Comparison of ENCODE assay signal across 23 mouse cellular contexts in the genomic region with DNA sequence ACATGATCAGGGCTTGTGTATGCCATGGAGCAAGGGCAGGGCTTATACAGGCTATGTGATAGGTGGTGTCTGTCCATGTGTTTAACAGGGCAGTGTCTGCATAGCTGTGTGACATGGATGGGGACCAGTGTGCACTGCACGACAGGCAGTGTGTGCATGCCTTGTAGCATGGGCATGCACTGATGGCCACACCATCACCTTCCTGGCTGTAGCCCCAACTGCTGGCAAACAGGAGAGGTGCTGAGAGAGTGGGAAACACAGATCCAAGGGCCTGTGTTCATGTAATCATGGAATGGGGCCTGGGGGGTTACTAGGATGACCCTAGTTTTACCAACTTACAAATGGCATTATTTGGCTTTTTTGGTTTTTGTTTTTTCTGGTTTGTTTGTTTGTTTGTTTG. TPM values are rescaled to one million over a fixed set of nuclear protein-coding genes. Genes with fewer than 3 reads are reported as not detected.
DNase-seq lines count a peak whose midpoint lies in the region; TF ChIP-seq lines count a peak whose summit lies in the region.
"Had no signal": no experiment of that assay in that cellular context is flagged by ENCODE, and none has a peak within 500 bp of the region (broad histone marks: within the 10 kb centered on the region; RNA-seq: fewer than 3 reads in every experiment).

No protein-coding gene starts in this region.

- no peak overlapping the region for H3K27ac ChIP-seq in left cerebral cortex, adult 2 months
- H3K27ac ChIP-seq: forebrain, embryonic 13.5 days; hindbrain, embryonic 14.5 days; liver, embryonic 14.5 days; midbrain, embryonic 12.5 days; neural tube, embryonic 12.5 days; stomach, postnatal 0 days had no signal

- H3K4me3 ChIP-seq in left cerebral cortex, adult 2 months, result no peak overlapping the region
- H3K4me3 ChIP-seq: forebrain, embryonic 13.5 days; heart, embryonic 12.5 days; midbrain, embryonic 12.5 days; myocyte; neural tube, embryonic 12.5 days had no signal

- intact Hi-C loops in left cerebral cortex, adult 2 months (cut with DNase I), result no loop called here
- intact Hi-C loops in left cerebral cortex, postnatal 10 days (cut with DNase I), result no loop called here

- DNase-seq in cerebellum, adult 18-20 months, result peak; percentile 46 to 60
- no peak for DNase-seq in cerebellum, postnatal 4 days (ENCODE audit: low spot score in 2 of 2)
- DNase-seq in cerebellum, postnatal 25 days, result peak; percentile 46 to 67
- DNase-seq in cerebellum, adult 9-10 months, result no peak
- no peak for DNase-seq in left cerebral cortex, adult 2 months (ENCODE audit: extremely low spot score in 1 of 2, low spot score in 2 of 2)
- no peak for DNase-seq in left cerebral cortex, adult 18-20 months (ENCODE audit: low spot score in 2 of 2)
- peak; percentile 29 to 31 for DNase-seq in B cell, adult 2 months
- DNase-seq in left cerebral cortex, postnatal 10 days (ENCODE audit: extremely low spot score in 1 of 2, low spot score in 2 of 2), result no peak
- DNase-seq: gastrocnemius, postnatal 36 days; heart, adult 18-20 months; kidney, adult 9 months; kidney, postnatal 10 days; liver; lung, adult 2 months; right cerebral cortex, postnatal 4 days had no signal

- TF ChIP-seq CTCF in left cerebral cortex, adult 2 months (IDR thresholded peaks at IDR 0.05), result peak; percentile 38

RNA-seq across cellular contexts. Expression of a gene that starts 11.7 kb away (rescaled TPM):
- 10 to 100 TPM; 56.5 to 58.2 TPM for total RNA-seq in left cerebral cortex, adult 2 months (2021)
- 10 to 100 TPM; 53.7 to 57.3 TPM for total RNA-seq in left cerebral cortex, adult 18-20 months (2021)
- total RNA-seq in left cerebral cortex, postnatal 10 days (2021), result 10 to 100 TPM; 39.7 to 40.3 TPM

RNA-seq across cellular contexts. Expression of a gene that starts 11.8 kb away (rescaled TPM):
- 10 to 100 TPM; 25.8 to 26.8 TPM for total RNA-seq in left cerebral cortex, adult 2 months (2021)
- 10 to 100 TPM; 24.2 to 27.5 TPM for total RNA-seq in left cerebral cortex, adult 18-20 months (2021)
- total RNA-seq in left cerebral cortex, postnatal 10 days (2021), result 10 to 100 TPM; 35.6 to 36.4 TPM

RNA-seq across cellular contexts. Expression of a gene that starts 12.0 kb away (rescaled TPM):
- 100 to 1,000 TPM; 177 to 178 TPM for total RNA-seq in left cerebral cortex, adult 2 months (2021)
- 100 to 1,000 TPM; 182 to 189 TPM for total RNA-seq in left cerebral cortex, adult 18-20 months (2021)
- total RNA-seq in left cerebral cortex, postnatal 10 days (2021), result 100 to 1,000 TPM; 144 to 145 TPM

RNA-seq across cellular contexts. Expression of a gene that starts 39.8 kb away (rescaled TPM):
- 100 to 1,000 TPM; 120 to 138 TPM for total RNA-seq in left cerebral cortex, adult 2 months (2021)
- 100 to 1,000 TPM; 108 to 120 TPM for total RNA-seq in left cerebral cortex, adult 18-20 months (2021)
- 100 to 1,000 TPM in 1 of 2 experiments, 10 to 100 TPM in 1; 95.4 to 108 TPM for total RNA-seq in left cerebral cortex, postnatal 10 days (2021)

RNA-seq across cellular contexts. Expression of a gene that starts 44.7 kb away (rescaled TPM):
- 100 to 1,000 TPM; 291 to 312 TPM for total RNA-seq in left cerebral cortex, adult 2 months (2021)
- 100 to 1,000 TPM; 295 to 306 TPM for total RNA-seq in left cerebral cortex, adult 18-20 months (2021)
- total RNA-seq in left cerebral cortex, postnatal 10 days (2021), result 100 to 1,000 TPM; 219 to 230 TPM

Comparison
In these comparisons a context has a peak if more than half of its experiments do, and no peak if none do; other contexts are left out.
1. DNase-seq: peak in cerebellum, adult 18-20 months (2 of 2), cerebellum, postnatal 25 days (2 of 2) and B cell, adult 2 months (2 of 2); none in cerebellum, postnatal 4 days (0 of 2), cerebellum, adult 9-10 months (single experiment), left cerebral cortex, adult 2 months (0 of 2), left cerebral cortex, adult 18-20 months (0 of 2) and left cerebral cortex, postnatal 10 days (0 of 2).